Mouse (Mus musculus): ENCODE data around the gene Rpl5.

Rpl5 gene

DNA sequence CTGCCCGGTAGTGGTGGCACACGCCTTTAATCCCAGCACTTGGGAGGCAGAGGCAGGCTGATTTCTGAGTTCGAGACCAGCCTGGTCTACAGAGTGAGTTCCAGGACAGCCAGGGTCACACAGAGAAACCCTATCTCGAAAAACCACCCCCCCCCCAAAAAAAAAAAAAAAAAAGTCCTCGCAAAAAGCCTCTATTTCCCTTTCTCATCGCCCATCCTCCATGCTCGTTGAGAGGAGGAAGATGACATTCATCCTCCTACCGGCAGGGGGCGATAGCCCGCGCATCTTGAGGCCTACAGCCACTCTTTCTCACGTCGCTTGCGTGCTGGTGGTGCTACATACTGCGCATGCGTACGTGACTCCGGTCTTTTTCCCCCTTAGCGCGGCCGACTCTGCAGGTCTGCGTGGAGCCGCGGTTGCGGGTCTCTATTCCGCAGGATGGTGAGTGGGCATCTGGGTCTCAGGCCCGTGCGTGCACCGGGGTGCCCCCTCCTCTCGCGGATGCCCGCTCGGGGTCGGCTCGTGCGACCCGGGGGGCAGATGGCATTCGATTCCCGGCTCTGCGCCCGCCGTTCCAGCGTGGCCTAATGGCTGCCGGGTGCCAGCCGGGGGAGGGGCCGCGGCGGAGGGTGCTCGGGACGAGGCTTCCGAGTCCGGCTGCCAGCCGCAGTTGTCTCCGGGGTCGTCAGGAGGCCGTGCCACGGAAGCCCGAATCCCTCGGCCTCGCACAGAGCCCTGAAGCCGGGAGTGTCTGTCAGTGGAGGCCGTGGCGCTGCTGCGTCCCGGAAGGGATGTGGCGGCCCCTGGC is at the start of gene Rpl5:
Gene Rpl5, plus strand, starts transcription at position 297 of the 808 bp plus-strand sequence.
- in situ Hi-C loops (cut with MboI; ENCODE audit: low pct_unique_long_range_greater_than_20kb in 1 of 2, low sequenced_read_pairs in 2 of 2, unreplicated experiment in 1 of 2), result loop anchor here in 1 of 2 experiments (25.0 kb wide), 1 partner anchor 237 kb away; the partner anchor contains the start of genes Ccdc18 and Tmed5

DNA sequence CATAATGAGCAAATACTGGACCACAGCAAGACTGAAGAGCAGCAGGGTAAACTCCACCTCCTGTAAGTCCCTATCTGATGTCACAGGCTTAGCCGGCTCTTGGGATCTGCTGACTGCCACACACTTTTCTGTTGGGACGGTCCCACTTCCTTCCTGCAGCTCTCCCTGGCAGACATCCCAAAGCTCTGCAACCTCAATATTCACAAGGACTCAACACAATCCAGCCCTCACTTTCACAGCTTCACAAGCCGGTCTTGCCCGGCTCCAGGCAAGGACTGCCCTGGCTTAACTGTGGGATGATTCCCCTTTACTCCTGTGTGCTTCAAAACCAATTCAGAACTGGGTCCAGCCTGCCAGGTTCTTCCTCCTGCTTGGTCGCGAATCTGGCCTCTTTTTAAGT is 46.5 kb upstream of the Rpl5 start:
- in situ Hi-C loops (cut with MboI; ENCODE audit: low pct_unique_long_range_greater_than_20kb in 1 of 2, low sequenced_read_pairs in 2 of 2, unreplicated experiment in 1 of 2), result no loop called here

DNA sequence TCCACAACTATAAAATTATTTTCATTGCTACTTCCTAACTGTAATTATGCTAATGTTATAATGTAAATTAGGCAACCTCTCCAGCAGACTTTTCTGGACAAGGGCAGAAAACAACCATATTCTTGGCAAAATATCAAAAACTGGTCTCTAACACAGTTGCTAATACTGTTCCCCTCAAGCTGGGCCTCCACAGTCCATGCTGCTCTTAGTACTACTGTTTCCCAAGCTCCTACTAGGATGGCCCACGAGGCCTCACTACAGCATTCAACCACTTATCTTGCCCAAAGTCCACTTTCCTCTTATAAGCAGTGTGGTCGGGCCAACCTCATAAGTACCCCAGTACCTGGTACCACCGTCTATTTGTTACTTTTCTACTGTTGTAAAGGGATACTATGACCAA is 45.7 kb upstream of the Rpl5 start:
- in situ Hi-C loops (cut with MboI; ENCODE audit: low pct_unique_long_range_greater_than_20kb in 1 of 2, low sequenced_read_pairs in 2 of 2, unreplicated experiment in 1 of 2), result no loop called here

DNA sequence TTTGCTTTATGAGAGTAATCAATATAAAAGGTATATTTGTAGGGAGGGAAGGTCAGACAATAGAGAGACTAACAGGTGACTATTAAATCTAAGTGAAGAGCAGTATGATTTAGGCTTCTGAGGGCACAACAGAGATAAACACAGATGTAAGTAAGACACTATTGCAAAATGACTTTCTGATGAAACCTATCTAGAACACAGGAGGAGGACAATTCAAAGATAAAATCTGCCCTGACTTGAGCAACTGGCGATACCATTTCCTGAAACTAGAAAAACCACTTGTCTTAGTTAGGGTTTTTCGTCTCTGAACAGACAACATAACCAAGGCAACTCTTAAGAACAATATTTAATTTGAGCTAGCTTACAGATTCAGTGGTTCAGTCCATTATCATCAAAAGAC is 44.8 kb upstream of the Rpl5 start:
- in situ Hi-C loops (cut with MboI; ENCODE audit: low pct_unique_long_range_greater_than_20kb in 1 of 2, low sequenced_read_pairs in 2 of 2, unreplicated experiment in 1 of 2), result no loop called here

DNA sequence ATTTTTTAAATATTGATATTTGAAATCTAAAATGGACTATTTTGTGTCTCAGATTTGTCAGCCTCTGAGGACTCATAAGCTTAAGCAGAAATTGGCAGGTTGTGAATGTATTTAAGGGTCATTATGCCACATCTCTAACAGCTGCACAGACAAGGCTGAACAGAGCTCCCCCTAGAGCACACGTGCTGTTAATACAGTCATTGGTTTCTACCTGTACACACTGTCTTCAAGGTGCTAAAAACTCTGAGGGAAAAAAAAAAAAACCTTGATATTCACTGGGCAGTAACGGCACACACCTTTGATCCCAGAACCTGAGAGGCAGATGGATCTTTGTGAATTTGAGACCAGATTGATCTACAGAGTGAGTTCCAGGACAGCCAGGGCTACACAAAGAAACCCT is 41.3 kb upstream of the Rpl5 start:
- in situ Hi-C loops (cut with MboI; ENCODE audit: low pct_unique_long_range_greater_than_20kb in 1 of 2, low sequenced_read_pairs in 2 of 2, unreplicated experiment in 1 of 2), result no loop called here

DNA sequence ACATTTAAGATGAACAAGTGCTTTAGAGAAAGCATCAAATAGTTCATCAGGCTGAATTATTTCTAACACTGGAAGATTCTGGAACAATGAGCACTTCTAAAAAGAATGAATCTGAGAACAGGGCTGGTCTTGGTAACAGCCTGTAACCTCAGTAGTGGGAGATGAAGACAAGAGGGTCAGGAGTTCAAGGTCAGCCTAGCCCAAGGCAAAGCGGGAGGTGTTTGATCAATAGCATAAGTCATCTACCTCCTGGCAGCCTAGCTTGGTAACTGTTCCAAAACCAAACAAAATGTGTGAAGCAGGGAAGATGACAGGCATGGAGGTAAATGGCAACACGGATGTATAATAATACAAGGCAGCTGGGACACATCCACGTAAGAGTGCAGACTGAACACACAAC is 36.3 kb upstream of the Rpl5 start:
- in situ Hi-C loops (cut with MboI; ENCODE audit: low pct_unique_long_range_greater_than_20kb in 1 of 2, low sequenced_read_pairs in 2 of 2, unreplicated experiment in 1 of 2), result no loop called here

DNA sequence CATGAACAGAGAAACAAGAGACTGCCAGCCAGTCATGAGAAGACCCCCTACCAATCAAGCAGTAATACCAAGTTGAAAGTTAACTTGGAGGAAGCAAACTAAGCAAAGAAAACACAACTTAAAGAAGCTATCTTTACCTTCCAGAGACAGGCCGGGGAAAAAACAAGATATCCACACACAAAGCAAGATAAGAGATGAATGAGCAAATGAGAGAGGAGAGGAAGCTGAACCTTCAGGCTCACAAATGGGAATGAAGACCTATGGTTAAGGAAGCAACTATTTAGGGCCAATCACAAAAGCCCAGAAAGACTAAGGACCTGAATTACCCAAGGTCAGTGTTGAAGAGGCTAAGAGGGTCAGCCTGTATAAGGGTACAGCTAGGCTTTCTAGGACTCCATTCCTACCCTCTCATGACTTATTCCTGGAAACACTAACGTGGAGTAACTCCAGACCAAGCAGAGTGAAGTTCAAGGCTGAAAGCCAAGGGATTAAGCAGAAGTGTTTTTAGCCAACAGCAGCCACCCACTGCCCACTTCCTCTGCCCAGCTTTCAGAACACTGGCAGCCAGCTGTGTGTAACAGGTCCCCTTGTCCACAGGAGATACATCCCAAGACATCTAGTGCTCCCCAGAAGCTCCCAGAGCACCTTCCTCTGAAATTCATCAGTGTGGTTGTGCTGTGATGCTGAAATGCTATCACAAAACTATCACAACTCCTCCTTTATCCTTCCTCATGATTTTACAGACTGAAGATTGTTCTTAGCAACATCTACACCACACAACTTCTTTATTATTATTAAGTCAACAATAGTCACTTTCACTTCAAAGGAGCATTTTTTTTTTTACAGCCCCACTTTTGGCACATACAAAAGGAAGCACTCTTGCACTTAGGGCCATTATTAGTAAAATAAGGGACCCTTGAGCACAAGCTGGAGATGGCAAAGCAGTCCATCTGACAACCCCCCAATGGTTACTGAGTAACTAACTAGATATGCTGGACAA is 33.9 kb upstream of the Rpl5 start:
- in situ Hi-C loops (cut with MboI; ENCODE audit: low pct_unique_long_range_greater_than_20kb in 1 of 2, low sequenced_read_pairs in 2 of 2, unreplicated experiment in 1 of 2), result no loop called here

DNA sequence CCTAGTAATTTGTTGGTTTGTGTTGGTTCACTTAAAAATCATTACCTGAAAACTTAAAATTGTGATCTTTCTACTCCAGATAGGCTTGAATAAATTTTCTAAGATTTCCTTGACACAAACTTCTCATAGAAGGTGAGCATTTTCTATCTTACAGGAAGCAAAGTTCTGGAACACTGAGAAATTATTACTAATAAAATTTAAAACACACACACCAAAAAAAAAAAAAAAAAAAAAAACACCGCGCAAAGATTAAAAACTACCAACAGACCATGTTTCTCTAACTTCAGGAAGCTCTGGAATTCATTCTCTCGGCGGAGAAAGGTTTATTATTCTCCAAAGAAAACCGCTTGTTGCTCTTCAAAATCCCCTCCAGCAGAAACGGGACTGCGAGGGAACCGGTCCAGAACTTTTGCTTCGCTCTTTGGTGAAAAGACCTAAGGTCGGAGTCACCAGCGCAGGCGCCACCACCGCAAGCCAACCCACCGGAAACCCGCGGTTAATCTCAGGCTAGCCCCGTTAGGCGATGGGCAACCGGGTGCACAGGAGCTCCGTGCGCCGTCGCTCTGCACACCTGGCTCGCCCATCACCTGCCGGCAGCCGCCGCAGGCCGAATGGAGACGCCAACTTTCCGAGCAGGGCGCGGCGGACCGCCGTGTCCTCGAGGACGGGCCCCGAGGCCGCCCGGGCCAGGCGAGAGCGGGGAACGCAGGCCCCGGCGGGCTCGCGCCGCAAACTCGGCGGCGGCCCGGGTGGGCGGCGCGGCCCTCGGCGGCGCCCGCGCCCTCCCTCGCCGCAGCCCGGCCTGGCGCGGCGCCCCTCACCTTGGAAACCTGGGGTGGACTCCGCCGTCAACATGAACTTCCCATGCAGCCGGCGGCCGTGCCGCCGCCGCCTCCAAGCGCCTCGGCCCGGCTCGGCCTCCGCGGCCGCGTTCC is 32.1 kb upstream of the Rpl5 start:
- in situ Hi-C loops (cut with MboI; ENCODE audit: low pct_unique_long_range_greater_than_20kb in 1 of 2, low sequenced_read_pairs in 2 of 2, unreplicated experiment in 1 of 2), result no loop called here

DNA sequence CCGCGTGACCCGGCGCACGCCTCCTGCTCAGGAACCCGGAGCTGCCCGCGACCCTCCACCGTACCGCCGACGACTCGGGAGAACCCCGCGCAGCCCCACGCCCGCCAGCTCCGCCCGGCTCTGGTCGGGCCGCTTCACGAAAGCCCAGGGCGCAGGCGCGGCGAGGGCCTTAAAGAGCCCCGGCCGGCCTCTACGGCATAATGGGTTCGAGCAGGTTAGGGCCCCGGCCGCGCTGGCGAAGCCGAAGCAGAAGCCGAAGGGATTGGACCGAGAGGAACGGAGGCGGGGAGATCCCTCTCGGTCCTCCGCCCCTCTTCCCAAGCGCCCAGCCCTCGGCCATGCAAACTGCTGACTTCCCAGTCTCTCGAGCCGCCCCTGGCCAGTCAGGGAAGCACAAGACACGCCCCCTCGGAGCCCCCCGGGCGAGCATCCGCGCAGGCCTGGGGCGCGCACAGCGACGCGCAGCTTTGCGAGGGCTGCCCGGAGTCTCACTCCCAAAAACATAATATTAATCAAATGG is 31.3 kb upstream of the Rpl5 start:
- in situ Hi-C loops (cut with MboI; ENCODE audit: low pct_unique_long_range_greater_than_20kb in 1 of 2, low sequenced_read_pairs in 2 of 2, unreplicated experiment in 1 of 2), result no loop called here

DNA sequence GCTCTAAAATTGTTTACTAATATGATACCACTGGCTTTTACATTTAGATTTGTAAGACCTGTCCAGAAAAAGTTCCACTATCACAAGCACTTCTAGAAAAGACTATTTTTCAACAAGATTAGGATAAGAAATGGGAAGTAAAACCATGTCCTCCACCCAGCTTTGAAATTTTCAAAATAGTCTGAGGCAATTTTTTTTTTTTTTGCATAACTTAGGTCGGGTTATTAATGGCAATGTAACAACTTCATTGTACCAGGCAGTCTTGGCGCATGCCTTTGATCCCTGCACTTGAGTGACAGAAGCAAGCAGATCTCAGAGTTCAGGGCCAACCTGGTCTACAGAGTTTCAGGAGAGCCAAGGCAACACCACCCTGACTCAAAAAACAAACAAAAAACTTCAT is 30.6 kb upstream of the Rpl5 start:
- in situ Hi-C loops (cut with MboI; ENCODE audit: low pct_unique_long_range_greater_than_20kb in 1 of 2, low sequenced_read_pairs in 2 of 2, unreplicated experiment in 1 of 2), result no loop called here

DNA sequence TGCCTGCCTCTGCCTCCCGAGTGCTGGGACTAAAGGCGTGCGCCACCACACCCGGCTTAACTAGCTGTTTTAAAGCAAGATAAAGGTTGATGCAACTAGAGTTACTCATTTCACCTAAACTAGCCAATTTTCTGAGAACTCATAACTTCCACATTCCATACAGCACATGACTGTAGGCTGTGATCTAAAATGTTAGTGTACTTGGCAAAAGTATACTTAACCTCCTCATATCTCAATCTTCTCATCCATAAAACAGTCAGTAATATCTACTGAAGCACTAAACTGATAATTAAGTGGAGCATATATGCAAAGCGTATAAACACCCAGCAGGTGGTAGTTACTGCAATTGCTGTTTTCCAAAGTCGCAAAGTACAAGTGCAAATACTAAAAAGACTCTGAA is 27.0 kb upstream of the Rpl5 start:
- in situ Hi-C loops (cut with MboI; ENCODE audit: low pct_unique_long_range_greater_than_20kb in 1 of 2, low sequenced_read_pairs in 2 of 2, unreplicated experiment in 1 of 2), result no loop called here

DNA sequence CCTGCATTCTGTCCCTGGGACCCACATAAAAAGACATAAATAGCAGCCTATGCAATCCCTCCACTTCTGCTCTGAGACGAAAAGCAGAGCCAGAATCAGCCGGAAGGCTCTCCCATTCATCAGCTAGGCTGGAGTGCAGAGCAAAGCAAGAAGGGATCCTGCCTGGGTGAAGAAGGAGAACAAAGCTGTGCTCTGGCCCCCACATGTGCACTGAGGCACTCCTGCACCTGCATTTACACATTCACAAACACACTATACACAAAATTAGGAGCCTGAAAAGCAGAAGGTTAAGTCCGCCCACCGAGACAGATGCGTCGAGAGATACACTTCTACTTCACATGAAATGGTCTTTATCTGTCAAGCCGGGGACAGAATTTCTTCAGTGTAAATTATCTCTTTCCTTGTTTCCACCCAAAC is 26.4 kb upstream of the Rpl5 start:
- in situ Hi-C loops (cut with MboI; ENCODE audit: low pct_unique_long_range_greater_than_20kb in 1 of 2, low sequenced_read_pairs in 2 of 2, unreplicated experiment in 1 of 2), result no loop called here

DNA sequence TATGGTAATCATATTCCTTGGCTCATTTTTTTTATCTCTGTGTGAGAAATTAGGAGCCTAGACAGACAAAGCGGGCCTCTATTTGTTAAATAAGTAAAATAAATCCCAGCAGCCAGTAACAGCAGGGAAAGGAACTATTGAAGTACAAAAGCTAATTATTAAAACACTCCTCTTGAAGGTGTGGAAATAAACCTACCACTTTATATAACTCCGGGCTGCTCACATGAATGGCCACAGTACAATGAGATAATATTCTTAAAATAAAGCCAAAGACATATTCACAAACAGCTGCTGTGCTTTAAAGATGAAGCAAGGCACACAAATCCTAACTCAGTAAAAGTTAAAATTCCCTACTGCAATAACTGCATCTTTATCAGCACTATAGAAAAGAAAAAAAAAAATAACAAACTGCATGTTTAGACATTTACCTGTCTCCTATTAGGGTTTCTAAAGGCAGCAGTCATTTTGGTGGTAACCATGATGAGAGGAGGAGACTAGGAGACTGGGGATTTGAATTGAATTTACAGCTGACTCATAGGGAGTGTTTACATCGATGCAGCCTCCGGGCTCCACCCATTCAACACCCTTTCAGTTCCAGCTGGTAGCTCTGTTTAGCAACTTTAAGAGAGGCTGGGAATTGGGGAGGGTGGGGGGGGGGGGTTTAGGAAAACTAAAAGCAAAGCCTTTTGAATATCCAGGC is 25.6 kb upstream of the Rpl5 start, which contains the start of gene Evi5:
Gene Evi5, minus strand, starts transcription at position 547 of the 700 bp plus-strand sequence.
- in situ Hi-C loops (cut with MboI; ENCODE audit: low pct_unique_long_range_greater_than_20kb in 1 of 2, low sequenced_read_pairs in 2 of 2, unreplicated experiment in 1 of 2), result loop anchor here in 1 of 2 experiments (25.0 kb wide), 1 partner anchor 262 kb away; no protein-coding TSS in a partner anchor

DNA sequence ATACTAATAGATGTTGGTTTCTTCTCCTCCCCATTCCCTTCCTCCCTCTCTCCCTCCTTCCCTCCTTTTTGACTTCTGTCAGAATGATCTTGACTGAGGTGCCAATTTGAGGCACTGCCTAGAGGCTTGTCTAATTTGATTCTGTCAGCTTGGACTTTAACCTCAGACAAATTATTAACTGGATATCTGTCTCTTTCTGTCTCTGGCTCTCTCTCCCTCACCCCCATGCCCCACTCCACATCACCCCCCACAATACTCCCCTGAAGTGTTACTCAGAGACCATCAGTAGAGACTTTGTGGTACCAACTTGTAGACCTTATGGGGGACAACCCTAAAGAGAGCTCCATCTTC is 25.1 kb upstream of the Rpl5 start:
- in situ Hi-C loops (cut with MboI; ENCODE audit: low pct_unique_long_range_greater_than_20kb in 1 of 2, low sequenced_read_pairs in 2 of 2, unreplicated experiment in 1 of 2), result loop anchor here in 1 of 2 experiments (25.0 kb wide), 1 partner anchor 263 kb away; no protein-coding TSS in a partner anchor

DNA sequence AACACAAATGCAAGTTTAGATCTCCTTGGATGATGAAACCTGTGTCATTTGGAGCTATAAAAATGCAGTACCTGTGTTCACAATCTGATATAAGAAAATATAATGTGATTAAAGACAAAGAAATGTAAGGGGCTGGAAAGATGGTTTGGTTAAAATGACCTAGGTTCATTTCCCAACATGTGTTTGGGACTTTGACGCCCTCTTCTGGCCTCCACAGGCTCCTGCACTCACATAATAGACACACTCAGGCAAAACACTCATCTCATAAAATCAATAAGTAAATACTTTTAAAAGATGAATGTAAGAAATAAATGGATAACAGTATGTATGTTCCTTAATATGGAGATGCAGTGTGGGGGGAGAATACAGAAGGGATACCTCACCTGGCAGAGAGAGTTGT is 23.2 kb upstream of the Rpl5 start:
- in situ Hi-C loops (cut with MboI; ENCODE audit: low pct_unique_long_range_greater_than_20kb in 1 of 2, low sequenced_read_pairs in 2 of 2, unreplicated experiment in 1 of 2), result loop anchor here in 1 of 2 experiments (25.0 kb wide), 1 partner anchor 265 kb away; no protein-coding TSS in a partner anchor

DNA sequence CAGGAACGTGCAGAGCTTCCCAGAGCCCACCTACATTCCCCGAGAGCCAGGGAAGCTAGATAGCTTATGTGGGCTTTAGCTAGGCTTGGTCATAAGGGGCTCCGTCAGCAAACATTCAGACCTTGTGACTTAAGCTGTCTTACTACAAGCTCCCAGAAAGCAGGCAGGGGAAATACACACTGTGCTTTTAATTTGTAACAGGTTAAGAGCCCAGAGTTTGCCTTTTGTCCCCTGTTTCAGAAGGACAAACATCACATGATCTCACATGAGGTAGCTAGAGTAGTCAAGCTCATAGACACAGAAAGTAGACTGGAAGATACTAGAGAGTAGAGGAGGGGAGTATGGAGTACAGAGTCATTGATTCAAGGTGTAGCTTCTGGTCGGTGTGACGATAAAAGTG is 19.6 kb upstream of the Rpl5 start:
- in situ Hi-C loops (cut with MboI; ENCODE audit: low pct_unique_long_range_greater_than_20kb in 1 of 2, low sequenced_read_pairs in 2 of 2, unreplicated experiment in 1 of 2), result loop anchor here in 1 of 2 experiments (25.0 kb wide), 1 partner anchor 268 kb away; no protein-coding TSS in a partner anchor

Measured in mouse embryonic stem cell (cell line).